Mouse (Mus musculus): ENCODE measurements around the gene Nanp.

DNA sequence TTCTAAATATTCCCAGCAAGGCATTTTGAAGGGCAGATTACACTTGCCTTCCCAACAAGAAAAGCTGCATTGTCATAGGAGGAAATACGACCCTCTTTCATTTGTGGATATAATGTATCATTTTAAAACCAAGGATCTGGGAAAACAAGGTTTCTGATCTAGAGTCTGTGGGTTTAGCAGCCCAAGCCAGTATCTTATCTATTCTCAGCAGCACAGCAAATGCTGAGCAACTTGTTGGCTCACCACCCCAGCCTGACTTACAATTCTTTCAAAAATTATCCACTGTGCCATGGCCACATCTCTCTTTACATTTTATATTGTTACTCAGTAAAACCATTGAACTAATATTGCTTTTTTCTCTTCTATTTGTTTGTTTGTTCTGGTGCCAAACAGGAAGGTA, 27.9 kb downstream of the Nanp start:
- TF ChIP-seq CTCF (IDR thresholded peaks at IDR 0.05; ENCODE audit: control insufficient read depth, insufficient read depth, insufficient replicate concordance, low read depth, low read length) = no peak
- no peak for TF ChIP-seq POLR2A (IDR thresholded peaks at IDR 0.05; ENCODE audit: control insufficient read depth, low read depth, low read length)
